Mouse (Mus musculus) liver, embryonic 12.5 days (tissue): ENCODE data around the gene Prnd. TPM values are rescaled to one million over a fixed set of nuclear protein-coding genes. Genes with fewer than 3 reads are reported as not detected.

ENCODE experiments used
- ATAC-seq: fragments of 200-750 bp; cut with Nextera tagmentation; 2 replicates; pipeline ENCODE4 v1.8.0; 2017; ENCODE audit warnings: moderate number of reproducible peaks, mild to moderate bottlenecking, moderate library complexity
- H3K27ac ChIP-seq: fragments of 300-500 bp; sonication (generic); 2 replicates; pipeline ENCODE4 v1.5.1; 2016; ENCODE audit warnings: mild to moderate bottlenecking
- H3K27me3 ChIP-seq: fragments of 300-500 bp; sonication (generic); replicated peaks from 2 replicates; pipeline ENCODE4 v1.6.1; 2016; ENCODE audit warnings: mild to moderate bottlenecking, moderate library complexity
- H3K36me3 ChIP-seq: fragments of 300-500 bp; sonication (generic); 2 replicates; pipeline ENCODE4 v1.6.1; 2016; ENCODE audit warnings: mild to moderate bottlenecking, moderate library complexity
- H3K4me1 ChIP-seq: fragments of 300-500 bp; sonication (generic); 2 replicates; pipeline ENCODE4 v1.6.1; 2016
- H3K4me2 ChIP-seq: fragments of 300-500 bp; sonication (generic); 2 replicates; pipeline ENCODE4 v1.6.1; 2016; ENCODE audit warnings: mild to moderate bottlenecking, moderate library complexity
- H3K4me3 ChIP-seq: fragments of 300-500 bp; sonication (generic); 2 replicates; pipeline ENCODE4 v1.5.1; 2016; ENCODE audit warnings: mild to moderate bottlenecking, moderate library complexity
- H3K9ac ChIP-seq: fragments of 300-500 bp; sonication (generic); 2 replicates; pipeline ENCODE4 v1.6.1; 2016; ENCODE audit warnings: mild to moderate bottlenecking, moderate library complexity
- H3K9me3 ChIP-seq: fragments of 300-500 bp; sonication (generic); replicated peaks from 2 replicates; pipeline ENCODE4 v1.6.1; 2016; ENCODE audit warnings: mild to moderate bottlenecking, moderate library complexity
- WGBS: fragments of 180-500 bp; shearing (Covaris S2); methylation state at CpG from one replicate; pipeline ENCODE4 v1.1.7; 2016; ENCODE audit not compliant: insufficient replicate concordance; 5-methylcytosine and 5-hydroxymethylcytosine counted together
- polyA plus RNA-seq: library from polyadenylated mRNA; unstranded; fragments of >200 nt; fragmentation: Nextera tagmentation; extraction: Ambion mirVana; gene quantifications from 2 replicates; pipeline ENCODE4 v1.2.1, GENCODE M21; 2016

Prnd gene
- polyA plus RNA-seq, 1 experiment from 2014 or later, result 0.41 TPM

- Histone ChIP-seq H3K36me3 (peaks cover 2% of the 10 kb centered on the region; the same call in 1 of the 2 replicates), H3K4me3 (no peak overlapping the region), H3K4me2 (no peak overlapping the region), H3K27me3 (no peaks in the 10 kb centered on the region), H3K9ac (no peak overlapping the region), H3K9me3 (no peaks in the 10 kb centered on the region), H3K4me1 (no peaks in the 10 kb centered on the region; the same call in 1 of the 2 replicates), H3K27ac (no peak overlapping the region)
- ATAC-seq, result no peak
- 66% methylated on average over 14 of the region's 14 CpGs for WGBS
These were observed 43.0 kb downstream of the Prnd start for GRCm38 (mm10) chr2:131993563-131994088.

GRCm38 (mm10) chr2:131994971-131995370, 44.3 kb downstream of the Prnd start:
- H3K4me3 ChIP-seq, result no peak overlapping the region
- no peak overlapping the region for H3K9ac ChIP-seq
- no peak overlapping the region for H3K4me2 ChIP-seq
- peaks cover 2% of the 10 kb centered on the region; the same call in 1 of the 2 replicates for H3K36me3 ChIP-seq
- H3K9me3 ChIP-seq, result no peaks in the 10 kb centered on the region
- no peak for ATAC-seq
- WGBS, result 77% methylated on average over 6 of the region's 6 CpGs
- H3K4me1 ChIP-seq, result no peaks in the 10 kb centered on the region; the same call in 1 of the 2 replicates
- no peak overlapping the region for H3K27ac ChIP-seq
- H3K27me3 ChIP-seq, result no peaks in the 10 kb centered on the region

GRCm38 (mm10) chr2:131995742-131996141, 45.1 kb downstream of the Prnd start:
- H3K27ac ChIP-seq, result no peak overlapping the region
- no peaks in the 10 kb centered on the region; the same call in 1 of the 2 replicates for H3K4me1 ChIP-seq
- no peaks in the 10 kb centered on the region for H3K9me3 ChIP-seq
- no peak overlapping the region for H3K4me3 ChIP-seq
- no peaks in the 10 kb centered on the region for H3K27me3 ChIP-seq
- 79% methylated on average over 12 of the region's 12 CpGs for WGBS
- no peak overlapping the region for H3K4me2 ChIP-seq
- H3K9ac ChIP-seq, result no peak overlapping the region
- no peak for ATAC-seq
- peaks cover 2% of the 10 kb centered on the region; the same call in 1 of the 2 replicates for H3K36me3 ChIP-seq

- Histone ChIP-seq H3K9me3 (no peaks in the 10 kb centered on the region), H3K4me1 (no peaks in the 10 kb centered on the region; the same call in 1 of the 2 replicates), H3K4me3 (no peak overlapping the region), H3K9ac (no peak overlapping the region), H3K4me2 (no peak overlapping the region), H3K27ac (no peak overlapping the region), H3K36me3 (peaks cover 2% of the 10 kb centered on the region; the same call in 1 of the 2 replicates), H3K27me3 (no peaks in the 10 kb centered on the region)
- no peak for ATAC-seq
- WGBS, result 74% methylated on average over 7 of the region's 7 CpGs
These were observed 45.7 kb downstream of the Prnd start for GRCm38 (mm10) chr2:131996369-131996768.

GRCm38 (mm10) chr2:131997356-131997755, 46.7 kb downstream of the Prnd start:
- Histone ChIP-seq H3K27ac (no peak overlapping the region), H3K36me3 (peaks cover 2% of the 10 kb centered on the region; the same call in 1 of the 2 replicates), H3K4me2 (no peak overlapping the region), H3K9ac (no peak overlapping the region), H3K27me3 (no peaks in the 10 kb centered on the region), H3K4me1 (no peaks in the 10 kb centered on the region; the same call in 1 of the 2 replicates), H3K9me3 (no peaks in the 10 kb centered on the region), H3K4me3 (no peak overlapping the region)
- ATAC-seq, result no peak
- WGBS, result 46% methylated on average over 5 of the region's 5 CpGs

GRCm38 (mm10) chr2:132001696-132002334, 51.2 kb downstream of the Prnd start:
- no peak for ATAC-seq
- H3K27ac ChIP-seq, result no peak overlapping the region
- H3K27me3 ChIP-seq, result no peaks in the 10 kb centered on the region
- no peak overlapping the region for H3K9ac ChIP-seq
- WGBS, result 70% methylated on average over 13 of the region's 13 CpGs
- H3K4me3 ChIP-seq, result no peak overlapping the region
- H3K4me1 ChIP-seq, result no peaks in the 10 kb centered on the region
- H3K4me2 ChIP-seq, result no peak overlapping the region
- H3K36me3 ChIP-seq, result 0 out of 2 replicates have a peak, but pooled peaks cover 2% of the 10 kb centered on the region
- no peaks in the 10 kb centered on the region for H3K9me3 ChIP-seq

GRCm38 (mm10) chr2:132003916-132004315, 53.3 kb downstream of the Prnd start:
- no peak overlapping the region for H3K4me2 ChIP-seq
- ATAC-seq, result no peak
- H3K27me3 ChIP-seq, result no peaks in the 10 kb centered on the region
- no peaks in the 10 kb centered on the region for H3K9me3 ChIP-seq
- H3K27ac ChIP-seq, result no peak overlapping the region
- H3K36me3 ChIP-seq, result no peaks in the 10 kb centered on the region; the same call in 1 of the 2 replicates
- H3K4me1 ChIP-seq, result 0 out of 2 replicates have a peak, but pooled peaks cover 3% of the 10 kb centered on the region
- no peak overlapping the region for H3K4me3 ChIP-seq
- WGBS, result 48% methylated on average over 5 of the region's 5 CpGs
- H3K9ac ChIP-seq, result no peak overlapping the region

- H3K9ac ChIP-seq, result no peak overlapping the region
- no peaks in the 10 kb centered on the region; the same call in 1 of the 2 replicates for H3K36me3 ChIP-seq
- 77% methylated on average over 9 of the region's 9 CpGs for WGBS
- H3K27ac ChIP-seq, result no peak overlapping the region
- no peaks in the 10 kb centered on the region for H3K27me3 ChIP-seq
- H3K4me2 ChIP-seq, result no peak overlapping the region
- no peak overlapping the region for H3K4me3 ChIP-seq
- H3K4me1 ChIP-seq, result 0 out of 2 replicates have a peak, but pooled peaks cover 3% of the 10 kb centered on the region
- no peak for ATAC-seq
- H3K9me3 ChIP-seq, result no peaks in the 10 kb centered on the region
These were observed 54.0 kb downstream of the Prnd start for GRCm38 (mm10) chr2:132004495-132005136.

- no peak overlapping the region for H3K27ac ChIP-seq
- H3K27me3 ChIP-seq, result no peaks in the 10 kb centered on the region
- H3K36me3 ChIP-seq, result no peaks in the 10 kb centered on the region; the same call in 1 of the 2 replicates
- no peak overlapping the region for H3K4me2 ChIP-seq
- H3K4me1 ChIP-seq, result 0 out of 2 replicates have a peak, but pooled peaks cover 3% of the 10 kb centered on the region
- H3K4me3 ChIP-seq, result no peak overlapping the region
- 81% methylated on average over 4 of the region's 4 CpGs for WGBS
- no peaks in the 10 kb centered on the region for H3K9me3 ChIP-seq
- no peak overlapping the region for H3K9ac ChIP-seq
- ATAC-seq, result no peak
These were observed 54.8 kb downstream of the Prnd start for GRCm38 (mm10) chr2:132005445-132005844.

Other genes with a start within 250 kb of the Prnd start
- gene Erv3, start 91.1 kb upstream of the Prnd start, polyA plus RNA-seq, result not detected in 2 replicates
- gene Prnp, start 40.9 kb upstream of the Prnd start, polyA plus RNA-seq, result 37.8 and 37.9 TPM in 2 replicates
- gene Prn, start 40.9 kb upstream of the Prnd start, polyA plus RNA-seq, result not detected in 2 replicates
- 3.1 and 3.5 TPM in 2 replicates for gene Rassf2, start 79.4 kb downstream of the Prnd start, polyA plus RNA-seq
- gene Slc23a2, start 194.2 kb downstream of the Prnd start, polyA plus RNA-seq, result 3.0 and 5.1 TPM in 2 replicates